Mouse (Mus musculus) CH12.LX (cell line): ENCODE measurements around the gene Dmrta1. TPM values are rescaled to one million over a fixed set of nuclear protein-coding genes. Genes with fewer than 3 reads are reported as not detected.

Source experiments
- DNase-seq: peaks from one replicate; pipeline ENCODE4 v3.0.0-alpha.2; 2013; ENCODE audit errors: extremely low read depth
- H3K27ac ChIP-seq: 2 replicates; pipeline ENCODE4 v1.5.1; 2012; ENCODE audit warnings: low read depth, mild to moderate bottlenecking, control low read depth, moderate library complexity; ENCODE audit not compliant: insufficient read depth
- H3K27me3 ChIP-seq: replicated peaks from 2 replicates; pipeline ENCODE3; 2012; ENCODE audit warnings: inconsistent platforms
- H3K36me3 ChIP-seq, 2 experiments: replicated peaks in 1 of 2; 2 replicates each; pipeline versions ENCODE3 to v1.6.1; 2012; ENCODE audit warnings: inconsistent platforms in 1 of 2, low read length in 1 of 2, mild to moderate bottlenecking in 1 of 2, mixed read lengths in 1 of 2, moderate library complexity in 1 of 2; ENCODE audit not compliant: control insufficient read depth in 1 of 2, insufficient read depth in 1 of 2
- H3K4me1 ChIP-seq, 2 experiments: 2 replicates each; pipeline ENCODE4 v1.6.1; 2012; ENCODE audit warnings: inconsistent platforms in 1 of 2, moderate library complexity in 1 of 2; ENCODE audit not compliant: insufficient read depth in 2 of 2, control insufficient read depth in 1 of 2
- H3K4me2 ChIP-seq: 2 replicates; pipeline ENCODE4 v1.6.1; 2012; ENCODE audit warnings: low read depth, mild to moderate bottlenecking, control low read depth; ENCODE audit not compliant: poor library complexity, insufficient read depth, severe bottlenecking
- H3K4me3 ChIP-seq, 3 experiments: fragments of 150-350 bp in 1 of 3; sonication (generic) in 1 of 3; replicated peaks in 1 of 3; 2 replicates each; pipeline versions ENCODE3 to v1.5.1; 2011 to 2012; ENCODE audit warnings: low read depth in 2 of 3, low read length in 2 of 3, mild to moderate bottlenecking in 2 of 3, moderate library complexity in 2 of 3, control low read depth in 1 of 3, improper control_type of control experiment in 1 of 3, inconsistent platforms in 1 of 3, mixed read lengths in 1 of 3; ENCODE audit not compliant: poor library complexity in 1 of 3
- H3K79me2 ChIP-seq: replicated peaks from 2 replicates; pipeline ENCODE4 v1.6.1; 2012; ENCODE audit warnings: mild to moderate bottlenecking, moderate library complexity; ENCODE audit not compliant: control insufficient read depth, poor library complexity, insufficient read depth, severe bottlenecking; ENCODE audit errors: extremely low read depth
- H3K9ac ChIP-seq: 2 replicates; pipeline ENCODE4 v1.6.1; 2012; ENCODE audit warnings: low read depth, mild to moderate bottlenecking, control low read depth, moderate library complexity; ENCODE audit not compliant: insufficient read depth
- H3K9me3 ChIP-seq: replicated peaks from 2 replicates; pipeline ENCODE3; 2012; ENCODE audit warnings: low read length, inconsistent platforms, mixed read lengths
- ELF1 ChIP-seq: IDR thresholded peaks from 2 replicates; pipeline ENCODE4 v1.6.1; 2014; ENCODE audit warnings: low read depth, mild to moderate bottlenecking, inconsistent platforms, low read length, improper control_type of control experiment
- GABPA ChIP-seq: IDR thresholded peaks from 2 replicates; pipeline ENCODE4 v1.6.1; 2012; ENCODE audit warnings: low read depth, low read length, improper control_type of control experiment, inconsistent platforms; ENCODE audit not compliant: insufficient replicate concordance
- HCFC1 ChIP-seq: IDR thresholded peaks from 2 replicates; pipeline ENCODE4 v1.6.1; 2012; ENCODE audit warnings: low read depth, mild to moderate bottlenecking, inconsistent platforms, low read length, improper control_type of control experiment
- IRF4 ChIP-seq: IDR thresholded peaks from 2 replicates; pipeline ENCODE4 v1.6.1; 2014; ENCODE audit warnings: low read depth, mild to moderate bottlenecking, inconsistent platforms, low read length, improper control_type of control experiment
- JUND ChIP-seq: conservative IDR thresholded peaks from 2 replicates; pipeline ENCODE4 v1.6.1; 2011; ENCODE audit warnings: low read depth, low read length, improper control_type of control experiment
- KAT2A ChIP-seq: IDR thresholded peaks from 2 replicates; pipeline ENCODE4 v1.6.1; 2012; ENCODE audit warnings: low read length, improper control_type of control experiment, inconsistent platforms; ENCODE audit not compliant: insufficient replicate concordance
- NELFE ChIP-seq: IDR thresholded peaks from 2 replicates; pipeline ENCODE4 v1.6.1; 2011; ENCODE audit warnings: low read depth, low read length, improper control_type of control experiment
- SIN3A ChIP-seq: IDR thresholded peaks from 2 replicates; pipeline ENCODE4 v1.6.1; 2012; ENCODE audit warnings: low read length, improper control_type of control experiment, inconsistent platforms
- TCF12 ChIP-seq: IDR thresholded peaks from 2 replicates; pipeline ENCODE4 v1.6.1; 2014; ENCODE audit warnings: low read depth, mild to moderate bottlenecking, inconsistent platforms, low read length, improper control_type of control experiment
- UBTF ChIP-seq: IDR thresholded peaks from 2 replicates; pipeline ENCODE4 v1.6.1; 2012; ENCODE audit warnings: low read depth, mild to moderate bottlenecking, inconsistent platforms, low read length, improper control_type of control experiment, moderate library complexity
- USF1 ChIP-seq: IDR thresholded peaks from 2 replicates; pipeline ENCODE4 v1.6.1; 2014; ENCODE audit warnings: low read depth, mild to moderate bottlenecking, inconsistent platforms, low read length, improper control_type of control experiment
- ZC3H11A ChIP-seq: IDR thresholded peaks from 2 replicates; pipeline ENCODE4 v1.6.1; 2012; ENCODE audit warnings: low read depth, mild to moderate bottlenecking, inconsistent platforms, low read length, improper control_type of control experiment
- ZNF384 ChIP-seq: IDR thresholded peaks from 2 replicates; pipeline ENCODE4 v1.6.1; 2012; ENCODE audit warnings: low read depth, low read length, improper control_type of control experiment, inconsistent platforms
- dilution Hi-C: fragments of 300-500 bp; cut with MboI; formaldehyde crosslinking; loops from 2 replicates; pipeline ENCODE4 v1.14.3; 2020; ENCODE audit warnings: low sequenced_read_pairs; ENCODE audit not compliant: extremely low pct_unique_long_range_greater_than_20kb, extremely low pct_ligation_motif_present
- in situ Hi-C: fragments of 300-500 bp; cut with MboI; formaldehyde crosslinking; loops from 3 replicates; pipeline ENCODE4 v1.14.3; 2019; ENCODE audit warnings: low sequenced_read_pairs, low pct_ligation_motif_present, low pct_unique_long_range_greater_than_20kb, mixed read lengths
- polyA plus RNA-seq: library from polyadenylated mRNA; unstranded; fragments of >175 nt; gene quantifications from 2 replicates; pipeline ENCODE4 v1.2.1, GENCODE M21; 2012; ENCODE audit warnings: low read depth; ENCODE audit not compliant: insufficient read length
- total RNA-seq, 2 experiments: library from RNA; depleted of rRNA; stranded (reverse); fragments of 300-350 nt in 1 of 2; fragments of >200 nt in 1 of 2; gene quantifications; 2 replicates each; pipeline ENCODE4 v1.2.3; 2012 to 2014

Dmrta1 gene
- total RNA-seq (2012; rRNA removed) (not detected in 2 replicates), total RNA-seq (2014; rRNA removed) (not detected in 2 replicates), polyA plus RNA-seq (not detected in 2 replicates)

- Histone ChIP-seq H3K9ac (no peak within 1 kb of the TSS), H3K79me2 (no peaks in the 10 kb centered on the region), H3K9me3 (no peaks in the 10 kb centered on the region), H3K36me3 (no peaks in the 10 kb centered on the region), H3K27me3 (no peaks in the 10 kb centered on the region), H3K4me2 (no peak within 1 kb of the TSS), H3K4me3 (no peak within 1 kb of the TSS), H3K4me1 (peaks cover 0 to 4% of the 10 kb centered on the region in 2 experiments; a peak in 1 of 4 replicates), H3K27ac (no peak within 1 kb of the TSS)
- dilution Hi-C loops (no loop called here), in situ Hi-C loops (loop anchor here (25.0 kb wide), 1 partner anchor 792 kb away; the partner anchor contains the start of gene Ifne)
- TF ChIP-seq ZC3H11A: no peak
- no peak for TF ChIP-seq IRF4
- TF ChIP-seq USF1: no peak
- no peak for TF ChIP-seq UBTF
- TF ChIP-seq KAT2A: no peak
- TF ChIP-seq TCF12: no peak
- no peak for DNase-seq
Measured at GRCm38 (mm10) chr4:89679195-89679594, at the start of gene Dmrta1. Gene Dmrta1 (plus strand): TSS chr4:89679436.

- dilution Hi-C loops (no loop called here), in situ Hi-C loops (no loop called here)
- Histone ChIP-seq H3K36me3 (no peaks in the 10 kb centered on the region), H3K4me2 (no peak overlapping the region), H3K27ac (no peak overlapping the region), H3K4me1 (no peaks in the 10 kb centered on the region), H3K27me3 (no peaks in the 10 kb centered on the region), H3K9me3 (no peaks in the 10 kb centered on the region), H3K9ac (no peak overlapping the region), H3K4me3 (no peak overlapping the region), H3K79me2 (no peaks in the 10 kb centered on the region)
- TF ChIP-seq ELF1: no peak
- TF ChIP-seq USF1: no peak
- no peak for TF ChIP-seq JUND
- TF ChIP-seq SIN3A: no peak
- TF ChIP-seq GABPA: no peak
- no peak for TF ChIP-seq UBTF
- TF ChIP-seq HCFC1: no peak
- TF ChIP-seq ZNF384: no peak
- TF ChIP-seq NELFE: no peak
- no peak for DNase-seq
Measured at GRCm38 (mm10) chr4:89630374-89631079, 48.7 kb upstream of the Dmrta1 start.
